Mouse (Mus musculus) brown adipose tissue, adult 24 weeks (tissue): Measurements from ENCODE around the gene C77080. TPM values are rescaled to one million over a fixed set of nuclear protein-coding genes. Genes with fewer than 3 reads are reported as not detected.

Experiments used
- H3K27ac ChIP-seq: fragments of 200-500 bp; replicated peaks from 2 replicates; pipeline ENCODE4 v1.5.1; 2012; ENCODE audit warnings: low read depth, mild to moderate bottlenecking, low read length
- H3K4me1 ChIP-seq: fragments of 200-500 bp; 2 replicates; pipeline ENCODE4 v1.6.1; 2012; ENCODE audit warnings: low read length, mixed read lengths; ENCODE audit not compliant: control insufficient read depth, insufficient read depth, insufficient read length
- H3K4me3 ChIP-seq: fragments of 200-500 bp; 2 replicates; pipeline ENCODE4 v1.5.1; 2012; ENCODE audit warnings: low read depth, mild to moderate bottlenecking, low read length, moderate library complexity; ENCODE audit not compliant: insufficient read depth
- polyA plus RNA-seq: library from polyadenylated mRNA; stranded (reverse); fragments of >200 nt; gene quantifications from 2 replicates; pipeline ENCODE4 v1.2.4, GENCODE M21; 2012; ENCODE audit not compliant: missing spikeins, insufficient read depth, insufficient read length

Gene C77080
- polyA plus RNA-seq, 1 experiment: 1.9 TPM

DNA sequence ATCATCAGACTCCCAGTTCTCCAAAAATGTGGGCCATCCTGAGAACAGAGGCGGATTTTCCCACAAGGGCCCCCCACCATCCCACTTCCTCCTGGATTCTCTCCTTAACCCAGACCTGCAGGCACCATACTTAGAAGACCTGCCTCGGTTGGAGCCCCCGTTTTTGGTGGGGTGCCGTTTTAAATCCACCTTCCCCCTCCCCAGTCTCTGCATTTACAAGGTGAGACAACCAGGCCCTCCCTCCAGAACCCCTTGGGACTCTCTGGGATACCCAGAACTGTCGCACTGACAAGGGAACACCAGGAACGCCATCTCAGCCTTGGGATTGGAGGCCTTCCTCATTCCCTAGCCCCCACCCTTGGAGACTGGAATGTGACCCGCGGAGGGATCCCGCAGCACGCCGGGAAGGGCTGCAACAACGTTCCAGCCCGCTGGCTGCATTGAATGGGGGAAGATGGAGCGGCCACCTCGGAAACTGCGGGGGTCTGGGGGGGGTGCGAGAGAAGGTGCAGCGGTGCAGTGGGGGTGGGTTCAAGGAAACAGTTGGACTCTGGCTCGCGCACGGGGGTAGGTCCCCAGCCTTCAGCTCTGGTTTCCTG, 23.3 kb downstream of the C77080 start:
- no peak overlapping the region for H3K27ac ChIP-seq
- no peak overlapping the region for H3K4me3 ChIP-seq
- peaks cover 14% of the 10 kb centered on the region for H3K4me1 ChIP-seq

DNA sequence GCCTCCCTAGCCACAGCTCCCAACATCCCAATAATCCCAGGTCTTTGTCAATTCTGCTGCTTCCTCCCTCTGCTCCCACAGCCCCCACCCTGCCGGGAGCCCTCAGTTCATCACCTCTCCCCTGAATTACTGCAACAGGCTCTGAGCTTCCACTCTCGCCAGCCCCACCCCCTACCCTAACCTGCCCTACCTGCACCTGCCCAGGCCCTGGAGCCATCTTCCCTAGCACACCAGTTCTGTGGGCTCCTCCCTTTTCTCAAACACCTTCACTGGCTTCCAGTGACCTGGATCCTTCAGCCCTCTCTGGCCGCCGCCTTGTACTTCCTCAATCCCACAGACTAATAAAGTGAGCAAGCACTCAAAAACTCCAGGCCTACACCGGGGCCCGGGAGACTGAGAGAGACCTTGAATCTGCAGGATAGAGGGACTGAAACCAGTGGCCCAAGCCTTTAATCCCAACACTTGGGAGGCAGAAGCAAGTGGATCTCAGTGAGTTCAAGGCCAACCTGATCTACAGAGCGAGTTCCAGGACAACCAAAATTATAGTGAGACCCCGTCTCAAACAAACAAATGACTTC, 24.9 kb downstream of the C77080 start:
- H3K4me1 ChIP-seq: peaks cover 10% of the 10 kb centered on the region
- H3K4me3 ChIP-seq: no peak overlapping the region
- H3K27ac ChIP-seq: no peak overlapping the region

DNA sequence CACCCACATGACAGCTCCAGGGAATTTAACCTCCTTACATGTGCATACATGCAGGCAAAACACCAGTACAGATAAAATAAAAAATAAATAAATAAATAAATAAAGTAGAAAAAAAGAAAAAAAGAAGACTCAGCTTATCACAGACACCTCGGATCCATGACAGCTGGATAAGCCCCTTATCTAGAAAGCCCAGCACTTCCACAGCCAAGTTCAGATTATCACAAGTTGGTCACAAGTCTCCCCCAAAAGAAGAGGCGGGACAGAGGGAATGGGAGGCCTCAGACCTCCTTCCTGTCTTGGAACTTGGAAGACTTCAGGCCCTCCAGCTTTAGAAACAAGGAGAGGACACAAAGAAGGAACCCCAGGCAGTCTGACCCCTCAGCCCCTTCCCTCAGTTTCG, 26.1 kb downstream of the C77080 start:
- peaks cover 10% of the 10 kb centered on the region for H3K4me1 ChIP-seq
- no peak overlapping the region for H3K4me3 ChIP-seq
- no peak overlapping the region for H3K27ac ChIP-seq

DNA sequence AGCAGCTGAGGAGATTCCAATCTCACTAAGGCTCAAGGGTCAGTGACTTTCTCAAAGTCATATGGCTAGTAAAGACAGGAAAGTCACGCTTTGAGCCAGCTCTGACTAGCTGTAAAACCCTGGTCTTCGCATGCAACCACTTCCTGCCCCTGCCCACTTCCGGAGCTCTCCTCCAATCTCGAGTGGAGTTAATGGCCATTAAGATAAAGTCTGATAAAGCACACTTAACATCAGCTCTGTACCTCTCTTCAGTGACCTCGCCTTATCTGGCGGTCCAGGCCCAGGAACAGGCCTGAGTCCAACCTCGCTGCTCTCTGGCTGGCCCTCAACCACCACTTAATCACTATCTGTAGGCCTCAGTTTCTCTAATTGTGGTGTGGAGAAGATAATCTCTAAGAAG, 26.7 kb downstream of the C77080 start:
- H3K4me3 ChIP-seq: no peak overlapping the region
- no peak overlapping the region for H3K27ac ChIP-seq
- peaks cover 10% of the 10 kb centered on the region for H3K4me1 ChIP-seq

DNA sequence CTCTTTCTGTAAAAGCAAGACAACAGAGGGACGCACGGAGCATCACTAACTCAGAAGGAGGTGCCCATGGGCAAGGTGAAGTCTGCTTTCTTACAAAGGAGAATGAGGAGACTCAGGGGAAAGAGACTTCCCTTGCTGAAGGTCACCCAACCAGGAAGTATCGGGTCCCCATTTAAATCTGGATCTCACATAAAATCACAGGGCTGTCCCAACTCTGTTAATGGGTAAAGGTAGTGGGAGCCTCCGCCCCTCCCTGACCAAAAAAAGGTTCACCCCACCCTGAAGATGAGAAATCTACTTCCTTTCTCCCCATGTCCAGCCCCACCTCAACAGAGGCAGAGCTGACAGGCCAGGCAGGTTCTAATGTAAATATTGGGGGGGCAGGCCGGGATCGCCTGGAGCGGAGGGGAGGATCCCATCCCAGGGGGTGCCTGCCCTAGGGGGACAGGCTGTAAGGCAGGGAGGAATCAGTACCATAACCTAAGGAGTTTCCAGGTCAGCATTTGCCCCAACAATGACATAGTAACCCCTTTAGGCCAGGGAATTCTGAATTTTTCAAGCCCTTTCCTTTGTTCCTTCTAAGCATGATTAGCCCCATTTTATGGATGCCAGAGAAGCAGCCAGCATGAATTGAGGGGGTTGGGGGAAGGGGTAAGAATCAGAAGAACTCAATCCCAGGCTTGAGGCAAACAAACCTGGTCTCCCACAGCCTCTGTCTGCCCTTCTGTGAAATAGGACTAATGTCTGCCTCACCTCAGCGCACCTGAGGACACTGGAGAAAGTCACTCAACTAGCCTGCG, 28.4 kb downstream of the C77080 start:
- Histone ChIP-seq H3K4me3 (no peak overlapping the region), H3K4me1 (peaks cover 8% of the 10 kb centered on the region; the same call in 1 of the 2 replicates), H3K27ac (no peak overlapping the region)

DNA sequence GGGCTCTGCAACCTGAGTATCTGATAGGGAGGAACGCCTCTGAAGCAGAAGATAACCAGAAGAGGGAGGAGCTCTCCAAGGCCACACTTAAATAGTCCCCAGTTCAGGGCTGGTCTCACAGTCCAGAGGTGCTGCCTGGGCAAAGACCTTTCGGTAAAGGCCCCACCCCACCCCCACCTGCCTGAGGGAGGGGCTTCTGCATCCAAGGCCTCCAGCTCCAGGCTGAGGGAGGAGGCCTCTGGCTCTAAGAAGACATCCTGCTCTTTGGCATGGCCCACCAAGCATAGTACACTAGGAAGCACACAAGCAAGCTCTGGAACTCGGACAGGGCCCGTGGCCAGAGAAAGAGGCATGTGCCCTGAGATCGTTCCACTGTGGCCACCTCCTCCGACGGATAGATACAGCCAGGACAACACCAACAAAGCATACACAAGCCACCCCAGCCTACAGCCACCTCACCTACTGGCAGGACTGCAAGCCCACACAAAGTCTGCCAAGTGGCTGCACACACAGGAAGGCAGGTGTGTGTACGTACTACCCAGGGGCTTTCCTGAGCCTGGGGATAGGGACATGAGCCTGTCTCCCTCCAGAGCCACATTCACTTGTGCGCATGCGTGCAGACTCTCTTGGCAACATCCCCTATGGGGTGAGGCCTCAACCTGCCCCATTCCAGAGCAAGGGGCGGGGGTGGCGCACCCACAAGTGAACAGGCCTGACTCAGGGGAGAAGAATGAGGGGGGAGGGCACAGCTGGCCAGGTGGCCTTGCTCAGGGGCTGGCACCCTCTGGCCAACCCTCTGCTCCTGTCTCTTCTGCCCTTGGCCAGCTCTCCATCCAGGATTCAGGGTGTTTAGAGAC, 29.4 kb downstream of the C77080 start:
- H3K4me1 ChIP-seq: peaks cover 8% of the 10 kb centered on the region; the same call in 1 of the 2 replicates
- H3K4me3 ChIP-seq: no peak overlapping the region
- H3K27ac ChIP-seq: no peak overlapping the region

DNA sequence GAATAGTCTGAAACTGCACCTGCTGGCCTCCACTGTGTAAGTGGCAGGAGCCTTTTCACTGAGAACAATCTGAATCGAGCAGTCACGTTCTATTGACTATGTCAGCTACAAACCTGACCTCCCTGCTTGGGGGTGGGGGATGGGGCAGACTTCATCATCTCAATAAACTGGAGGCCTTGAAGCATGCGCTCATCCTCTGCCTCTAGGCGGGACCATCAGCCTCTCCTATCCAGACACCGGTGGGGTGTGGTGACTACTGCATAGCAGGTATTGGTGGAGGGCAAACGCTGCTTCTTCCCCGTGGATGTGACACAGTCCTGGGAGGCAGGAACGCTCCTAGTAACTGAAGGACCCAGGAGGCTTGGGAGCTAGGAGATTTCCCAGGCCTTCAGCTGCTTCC, 30.3 kb downstream of the C77080 start:
- H3K4me1 ChIP-seq: peaks cover 8% of the 10 kb centered on the region; the same call in 1 of the 2 replicates
- H3K4me3 ChIP-seq: no peak overlapping the region
- no peak overlapping the region for H3K27ac ChIP-seq

DNA sequence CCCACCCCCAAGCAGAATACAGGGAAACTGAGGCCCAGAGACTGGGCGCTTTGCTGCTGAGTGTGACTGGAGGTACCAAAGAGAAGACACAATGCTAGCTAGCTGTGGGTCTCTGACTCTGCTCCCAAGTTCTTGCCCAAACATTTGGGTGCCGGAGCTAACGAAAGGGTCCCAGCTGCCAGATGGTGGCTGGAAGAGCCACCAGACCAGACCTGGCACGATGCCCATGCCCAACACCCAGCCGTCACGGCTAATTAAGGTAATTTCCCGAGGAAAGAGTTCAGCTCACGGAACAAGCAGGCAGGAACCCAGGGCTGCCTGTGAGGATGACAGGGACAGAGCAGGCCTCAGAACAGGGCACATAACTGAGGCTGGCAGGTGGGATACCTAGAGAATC, 33.2 kb downstream of the C77080 start:
- Histone ChIP-seq H3K4me3 (no peak overlapping the region), H3K27ac (no peak overlapping the region), H3K4me1 (no peaks in the 10 kb centered on the region)

DNA sequence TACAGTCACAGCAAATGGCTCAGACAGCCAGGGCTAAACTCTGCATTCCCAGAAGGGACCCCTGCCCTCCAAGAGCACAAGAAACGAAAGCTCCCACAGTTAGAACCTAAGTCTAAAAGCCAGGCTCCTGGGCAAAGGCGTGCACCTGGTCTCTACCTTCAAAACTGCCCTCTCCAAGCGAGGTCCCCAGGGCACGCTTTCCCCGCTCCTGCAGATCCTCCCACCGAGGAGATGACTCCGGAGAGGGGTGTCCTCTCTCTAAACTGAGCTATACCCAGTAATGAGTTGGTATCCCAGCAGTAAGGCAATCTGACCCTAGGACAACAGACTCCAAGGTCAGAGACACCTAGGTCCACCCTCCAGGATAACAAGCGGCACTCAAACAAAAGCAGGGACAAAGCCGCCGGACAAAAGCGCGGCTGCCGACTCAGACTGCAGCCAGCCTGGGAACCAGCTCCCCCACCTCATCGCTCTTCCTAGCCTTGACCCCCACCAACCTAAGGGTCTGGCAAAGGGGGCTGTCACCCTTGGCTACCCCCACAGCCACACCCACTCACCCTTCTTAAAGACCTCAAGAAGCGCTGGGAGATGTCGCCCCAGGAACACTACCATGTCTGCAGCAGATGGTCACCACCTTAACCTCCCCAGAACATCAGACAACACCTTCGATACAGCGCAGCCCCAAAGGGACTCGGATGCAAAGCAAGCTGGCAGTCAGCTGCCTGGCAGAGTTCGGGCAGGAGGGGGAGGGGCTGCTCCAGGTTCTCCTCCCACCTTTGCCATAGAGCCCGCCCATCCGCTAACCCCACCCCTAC, 33.8 kb downstream of the C77080 start:
- Histone ChIP-seq H3K27ac (no peak overlapping the region), H3K4me1 (no peaks in the 10 kb centered on the region), H3K4me3 (no peak overlapping the region)

DNA sequence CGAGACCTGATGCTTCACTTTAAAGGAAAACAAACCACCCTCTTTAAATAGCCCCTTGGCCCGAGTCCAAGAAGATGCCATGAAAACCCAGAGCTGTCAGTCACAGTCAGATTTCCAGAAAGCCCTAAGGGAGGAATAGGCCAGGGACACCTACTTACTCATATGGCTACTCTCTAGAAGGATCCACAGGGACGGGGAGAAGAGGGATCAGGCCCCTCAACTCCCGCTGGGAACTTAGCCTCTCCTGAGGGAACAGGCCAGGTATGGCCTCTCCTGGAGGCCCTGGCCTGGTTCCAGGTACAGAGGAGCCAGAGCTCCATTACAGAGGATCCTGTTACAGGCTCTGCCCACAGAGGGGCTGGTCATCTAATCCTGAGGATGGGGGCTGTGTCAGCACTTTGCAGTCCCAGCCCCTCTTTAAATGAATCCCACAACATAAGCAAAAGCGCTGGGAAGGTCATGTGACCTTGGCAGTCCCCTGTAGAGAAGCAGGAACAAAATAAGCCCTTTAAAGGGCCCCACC, 34.7 kb downstream of the C77080 start:
- Histone ChIP-seq H3K4me1 (no peaks in the 10 kb centered on the region), H3K4me3 (no peak overlapping the region), H3K27ac (no peak overlapping the region)

DNA sequence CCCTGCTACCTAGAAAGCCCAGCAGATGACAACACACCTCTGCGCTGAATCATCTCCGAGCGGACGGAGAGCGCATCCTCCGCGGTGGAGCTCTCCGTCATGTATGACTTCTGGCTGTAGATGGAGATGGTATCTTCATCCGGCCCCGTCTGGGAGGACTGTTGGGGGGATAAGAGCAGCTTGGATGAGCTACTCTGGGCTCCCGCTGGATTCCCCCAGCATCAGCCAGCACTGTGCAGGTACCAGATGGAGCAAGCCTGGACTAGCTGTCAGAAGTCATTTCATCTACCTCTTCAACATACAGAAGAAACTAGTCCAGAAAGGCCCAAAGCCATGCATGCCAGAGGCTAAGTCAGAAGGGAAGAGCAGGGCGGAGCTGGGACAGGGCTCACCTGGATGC, 35.9 kb downstream of the C77080 start:
- Histone ChIP-seq H3K4me3 (no peak overlapping the region), H3K4me1 (no peaks in the 10 kb centered on the region), H3K27ac (no peak overlapping the region)

DNA sequence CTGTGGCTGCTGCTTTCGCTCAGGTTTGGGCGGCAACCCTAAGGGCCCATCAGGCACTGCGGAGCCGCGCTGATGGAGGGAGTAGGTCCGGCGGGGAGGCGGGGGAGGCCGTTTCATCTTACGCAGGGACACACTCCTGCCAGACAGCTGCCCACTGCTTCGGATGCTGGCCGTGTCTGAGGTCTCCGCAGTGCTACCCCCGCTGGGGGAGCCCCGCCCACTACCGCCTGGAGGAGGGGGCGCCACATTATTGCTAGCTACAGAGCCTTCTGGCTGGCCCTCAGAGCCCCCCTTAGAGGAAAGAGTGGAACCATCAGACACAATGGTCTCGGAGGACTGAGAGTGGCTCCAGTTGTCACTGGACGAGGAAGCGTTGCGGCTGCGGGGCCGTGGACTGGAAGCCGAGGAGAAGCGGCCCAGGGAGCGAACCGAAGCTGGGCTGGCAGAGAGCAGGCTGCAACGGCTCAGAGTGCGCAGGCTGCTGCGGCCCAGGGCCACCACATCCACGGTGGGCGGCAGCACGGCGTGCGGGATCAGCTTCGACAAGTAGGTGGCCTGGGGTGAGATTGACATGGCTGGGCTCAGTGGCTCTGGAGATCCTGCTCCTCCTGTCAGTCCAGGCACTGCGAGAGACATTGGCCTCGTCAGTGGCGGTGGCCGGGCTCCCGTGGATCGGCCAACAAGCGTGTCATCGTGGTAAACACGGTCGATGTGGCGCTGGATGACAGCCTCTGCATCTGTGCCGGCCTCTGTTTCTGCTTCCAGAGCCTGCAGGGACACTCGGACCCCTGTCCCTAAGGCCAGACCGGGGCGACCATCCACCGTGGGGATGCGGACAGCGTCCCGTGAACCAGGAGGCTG, 37.6 kb downstream of the C77080 start:
- H3K4me1 ChIP-seq: no peaks in the 10 kb centered on the region
- H3K27ac ChIP-seq: no peak overlapping the region
- no peak overlapping the region for H3K4me3 ChIP-seq

DNA sequence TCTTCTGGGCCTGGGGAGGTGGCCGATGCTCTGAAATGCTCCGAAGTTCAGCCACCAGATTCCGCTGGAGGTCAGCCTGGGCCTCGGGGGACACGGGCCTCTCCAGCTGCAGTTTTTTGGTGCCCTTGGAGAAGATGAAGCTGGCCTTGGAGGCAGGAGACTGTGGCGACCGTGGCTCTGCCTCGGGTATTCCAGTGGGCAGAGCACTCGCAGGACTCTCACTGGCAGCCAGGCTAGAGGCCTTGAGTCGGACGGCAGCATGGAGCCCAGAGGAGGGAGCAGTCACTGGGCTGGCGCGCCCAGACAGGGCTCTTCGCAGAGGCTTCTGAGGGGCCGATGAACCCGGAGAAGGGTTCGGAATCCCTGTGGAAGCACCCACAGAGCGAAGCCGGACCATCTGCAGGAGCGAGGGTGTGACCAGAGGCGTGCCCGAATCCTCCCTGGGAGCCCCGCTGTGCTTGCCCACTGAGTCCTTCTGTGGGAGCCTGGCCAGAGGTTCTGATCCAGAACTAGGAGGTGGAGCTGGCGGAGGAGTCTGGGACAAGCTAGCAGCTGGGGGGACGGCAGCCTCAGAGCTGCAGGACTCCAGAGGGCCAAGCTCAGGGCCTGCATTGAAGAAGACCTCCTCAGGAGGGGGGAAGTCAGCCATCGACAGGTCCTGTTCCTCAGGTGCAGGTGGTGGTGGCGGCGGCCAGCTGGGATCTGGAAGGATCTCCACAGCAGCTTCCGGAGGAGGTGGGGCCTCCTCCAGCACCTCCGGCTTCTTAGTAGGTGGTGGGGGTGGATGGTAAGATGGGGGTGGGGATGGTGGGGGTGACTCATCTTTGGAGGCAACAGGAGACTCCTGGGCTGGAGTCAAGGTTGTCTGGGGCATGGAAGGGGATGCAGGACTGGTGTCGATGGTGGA, 38.9 kb downstream of the C77080 start:
- Histone ChIP-seq H3K27ac (no peak overlapping the region), H3K4me1 (no peaks in the 10 kb centered on the region), H3K4me3 (no peak overlapping the region)
